Mouse (Mus musculus): Measurements from ENCODE around the gene Psors1c2. TPM values are rescaled to one million over a fixed set of nuclear protein-coding genes. Genes with fewer than 3 reads are reported as not detected.

The Psors1c2 gene
- polyA plus RNA-seq (2017; shearing (Covaris generic)): not detected

DNA sequence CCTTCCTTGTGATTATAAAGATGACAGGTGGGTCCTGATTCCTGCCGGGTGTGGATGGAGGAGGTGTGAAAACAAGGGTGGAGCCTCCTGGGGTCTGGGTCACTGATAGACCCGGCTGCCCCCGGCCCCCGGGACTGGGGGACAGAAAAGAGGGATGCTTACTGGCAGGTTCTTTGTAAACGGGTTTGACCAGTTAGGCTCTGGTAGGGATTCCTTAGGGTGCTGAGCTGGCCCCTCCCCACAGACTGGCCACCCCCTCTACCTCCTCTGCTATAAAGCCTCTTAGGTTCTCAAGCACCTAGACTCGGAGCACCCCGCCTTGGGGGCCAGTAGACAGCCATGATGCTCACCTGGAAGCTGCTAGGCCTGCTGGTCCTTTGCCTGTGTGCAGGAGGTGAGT lies at the start of gene Psors1c2:
TSS of gene Psors1c2 (plus strand) at position 301 of the 400 bp plus-strand sequence.

DNA sequence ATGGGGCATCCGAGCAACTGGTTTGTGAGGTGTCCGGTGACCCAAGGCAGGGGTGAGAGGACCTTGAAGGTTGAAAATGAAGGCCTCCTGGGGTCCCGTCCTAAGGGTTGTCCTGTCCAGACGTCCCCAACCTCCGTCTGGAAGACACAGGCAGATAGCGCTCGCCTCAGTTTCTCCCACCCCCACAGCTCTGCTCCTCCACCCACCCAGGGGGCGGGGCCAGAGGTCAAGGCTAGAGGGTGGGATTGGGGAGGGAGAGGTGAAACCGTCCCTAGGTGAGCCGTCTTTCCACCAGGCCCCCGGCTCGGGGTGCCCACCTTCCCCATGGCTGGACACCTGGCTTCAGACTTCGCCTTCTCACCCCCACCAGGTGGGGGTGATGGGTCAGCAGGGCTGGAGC lies 27.2 kb upstream of the Psors1c2 start, which contains the start of gene Pou5f1:
TSS of gene Pou5f1 (plus strand) at position 243 of the 400 bp plus-strand sequence.

DNA sequence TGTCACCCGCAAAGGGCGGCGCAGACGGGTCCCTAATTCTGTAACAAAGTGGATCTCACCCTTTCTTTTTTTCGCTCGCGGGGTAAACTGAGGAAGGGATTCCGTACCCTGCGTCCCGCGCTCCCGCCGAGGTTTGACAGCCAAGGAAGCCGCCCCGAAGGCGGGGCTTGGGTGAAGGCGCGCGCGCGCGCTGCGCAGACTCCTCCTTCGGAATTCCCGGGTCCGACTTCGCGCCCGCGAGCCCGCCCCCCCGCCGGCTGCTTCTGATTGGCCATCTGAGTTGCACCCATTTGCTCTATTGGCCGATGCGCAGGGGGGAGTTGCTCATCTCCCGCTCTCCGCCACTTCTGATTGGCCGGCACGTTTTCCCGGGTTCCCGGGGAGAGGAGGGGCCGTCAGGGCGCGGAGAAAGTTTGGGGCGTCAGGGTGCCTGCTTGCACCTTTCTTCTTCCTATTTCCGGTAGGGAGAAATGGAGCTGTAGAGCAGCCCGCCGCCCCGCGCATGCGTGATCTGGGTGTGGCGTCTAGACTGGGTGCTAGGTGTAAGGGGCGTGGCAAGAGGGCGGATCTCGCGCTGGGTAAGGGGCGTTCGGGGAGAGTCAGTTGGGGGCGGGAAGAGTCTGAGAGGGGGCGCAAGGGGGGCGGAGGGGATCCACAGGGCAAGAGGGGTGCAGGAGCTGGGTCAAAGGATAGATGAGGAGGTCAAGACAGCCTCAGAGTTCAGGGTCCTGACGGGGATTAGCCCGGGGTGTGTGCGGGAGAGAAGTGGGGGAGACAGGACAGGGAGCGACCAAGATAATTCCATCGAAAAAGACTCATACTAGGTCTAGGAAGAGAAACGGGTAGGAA lies 16.1 kb upstream of the Psors1c2 start, which contains the start of the genes Tcf19 and Cchcr1:
TSS of gene Tcf19 (minus strand) at position 173 of the 849 bp plus-strand sequence.
TSS of gene Cchcr1 (plus strand) at position 449 of the 849 bp plus-strand sequence.

DNA sequence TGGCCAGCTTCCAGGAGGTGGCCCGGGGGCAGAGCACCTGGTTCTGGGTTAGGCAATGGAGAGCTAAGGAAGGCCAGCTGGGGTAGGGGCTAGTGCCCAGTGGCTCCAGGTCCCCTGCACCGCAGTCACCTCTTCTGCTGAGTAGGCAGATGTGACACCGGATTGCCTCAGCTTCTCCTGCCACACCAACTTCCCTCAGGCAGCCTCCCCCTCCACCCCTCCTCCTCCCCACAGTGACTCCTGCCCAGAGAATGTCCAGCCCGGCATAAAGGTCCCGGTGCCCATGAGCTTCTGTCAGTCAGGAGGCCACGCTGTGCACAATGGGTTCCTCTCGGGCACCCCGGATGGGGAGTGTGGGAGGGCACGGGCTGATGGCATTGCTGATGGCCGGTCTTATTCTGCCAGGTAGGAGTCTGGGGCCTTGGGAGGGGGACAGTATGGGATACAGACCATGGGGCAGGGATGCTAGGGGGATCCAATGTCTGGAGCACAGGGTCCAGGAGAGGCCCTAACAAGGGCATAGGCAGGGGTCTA lies 18.9 kb downstream of the Psors1c2 start, which contains the start of gene Cdsn:
TSS of gene Cdsn (plus strand) at position 248 of the 534 bp plus-strand sequence.

DNA sequence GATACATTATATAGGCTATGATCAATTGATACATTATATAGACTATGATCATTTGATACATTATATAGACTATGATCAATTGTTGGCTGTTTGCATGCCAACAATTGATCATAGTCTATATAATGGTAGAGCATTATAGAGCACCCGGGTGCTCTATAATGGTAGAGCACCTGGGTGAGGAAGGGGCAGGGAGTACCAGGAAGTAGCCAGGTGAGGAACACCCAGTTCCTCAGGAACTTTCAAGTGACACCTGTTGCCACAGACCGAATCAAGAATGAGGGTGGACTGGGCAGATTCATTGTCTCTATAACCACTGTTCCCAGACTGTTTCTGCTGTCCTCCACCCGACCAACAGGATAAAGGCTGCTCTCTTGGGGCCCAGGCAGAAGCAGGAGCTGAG lies 34.1 kb downstream of the Psors1c2 start, which contains the start of gene 2300002M23Rik:
TSS of gene 2300002M23Rik (plus strand) at position 301 of the 400 bp plus-strand sequence.

Other genes with a start within 250 kb of the Psors1c2 start
- gene H2-Q1, start 212.8 kb upstream of the Psors1c2 start, polyA plus RNA-seq (2017; shearing (Covaris generic)): 0.89 TPM
- 19.2 TPM for gene H2-Q2, start 191.0 kb upstream of the Psors1c2 start, polyA plus RNA-seq (2017; shearing (Covaris generic))
- 42.4 TPM for gene H2-Q4, start 153.6 kb upstream of the Psors1c2 start, polyA plus RNA-seq (2017; shearing (Covaris generic))
- gene H2-Q6, start 108.4 kb upstream of the Psors1c2 start, polyA plus RNA-seq (2017; shearing (Covaris generic)): 1,228 TPM
- 3,053 TPM for gene H2-Q7, start 94.0 kb upstream of the Psors1c2 start, polyA plus RNA-seq (2017; shearing (Covaris generic))
- 189 TPM for gene H2-Q10, start 63.1 kb upstream of the Psors1c2 start, polyA plus RNA-seq (2017; shearing (Covaris generic))
- not detected for gene Pou5f1, start 27.2 kb upstream of the Psors1c2 start, polyA plus RNA-seq (2017; shearing (Covaris generic))
- 15.7 TPM for gene Tcf19, start 16.4 kb upstream of the Psors1c2 start, polyA plus RNA-seq (2017; shearing (Covaris generic))
- gene Cchcr1, start 16.1 kb upstream of the Psors1c2 start, polyA plus RNA-seq (2017; shearing (Covaris generic)): 15.3 TPM
- gene Cdsn, start 18.9 kb downstream of the Psors1c2 start, polyA plus RNA-seq (2017; shearing (Covaris generic)): 1.5 TPM
- not detected for gene 2300002M23Rik, start 34.2 kb downstream of the Psors1c2 start, polyA plus RNA-seq (2017; shearing (Covaris generic))
- not detected for gene Sfta2, start 68.3 kb downstream of the Psors1c2 start, polyA plus RNA-seq (2017; shearing (Covaris generic))
- gene Gm9573, start 93.4 kb downstream of the Psors1c2 start, polyA plus RNA-seq (2017; shearing (Covaris generic)): not detected
- gene Mucl3, start 110.5 kb downstream of the Psors1c2 start, polyA plus RNA-seq (2017; shearing (Covaris generic)): 0.48 TPM
- 11.9 TPM for gene Vars2, start 134.4 kb downstream of the Psors1c2 start, polyA plus RNA-seq (2017; shearing (Covaris generic))
- 18.6 TPM for gene Gtf2h4, start 140.5 kb downstream of the Psors1c2 start, polyA plus RNA-seq (2017; shearing (Covaris generic))
- gene Ddr1, start 171.4 kb downstream of the Psors1c2 start, polyA plus RNA-seq (2017; shearing (Covaris generic)): 10.4 TPM

All from effector memory CD4-positive, alpha-beta T cell, adult 7 months (primary cell).